Mouse (Mus musculus): ENCODE results near the gene Gm20388. TPM values are rescaled to one million over a fixed set of nuclear protein-coding genes. Genes with fewer than 3 reads are reported as not detected.

The Gm20388 gene
- total and polyA plus RNA-seq, 2 experiments from 2014 or later, result 51.3 TPM; not detected in 1

- peak overlapping the region; percentile 29; the same call in 1 of the 2 replicates for H3K27ac ChIP-seq (ENCODE audit: low read depth, low read length)
- 30% methylated on average over 20 of the region's 20 CpGs for WGBS
- H3K4me3 ChIP-seq (ENCODE audit: low read depth, low read length), result 0 out of 2 replicates have a peak overlapping the region, but pooled peaks have one; percentile 5
- peak; percentile 15; the same call in 1 of the 2 replicates for TF ChIP-seq CTCF (IDR thresholded peaks at IDR 0.05; ENCODE audit: low read depth)
- no peaks in the 10 kb centered on the region for H3K36me3 ChIP-seq (ENCODE audit: insufficient read depth)
- peak; percentile 89 for ATAC-seq
- H3K9ac ChIP-seq, result no peak overlapping the region; the same call in 1 of the 2 replicates
- H3K4me1 ChIP-seq (ENCODE audit: insufficient read depth), result no peaks in the 10 kb centered on the region
- peak overlapping the region; percentile 40 for H3K4me2 ChIP-seq (ENCODE audit: low read depth)
- no peaks in the 10 kb centered on the region for H3K27me3 ChIP-seq (ENCODE audit: insufficient read depth, low read length)
- DNase-seq, result peak; percentile 71
- no peaks in the 10 kb centered on the region for H3K9me3 ChIP-seq (ENCODE audit: low read length)
These were observed 280.3 kb downstream of the Gm20388 start for GRCm38 (mm10) chr8:120190810-120191413.

GRCm38 (mm10) chr8:120191633-120192032, 281.0 kb downstream of the Gm20388 start:
- DNase-seq (no peak), ATAC-seq (no peak)
- TF ChIP-seq CTCF (IDR thresholded peaks at IDR 0.05; ENCODE audit: low read depth), result no peak
- Histone ChIP-seq H3K36me3 (ENCODE audit: insufficient read depth) (no peaks in the 10 kb centered on the region), H3K9ac (no peak overlapping the region), H3K4me2 (ENCODE audit: low read depth) (no peak overlapping the region), H3K4me3 (ENCODE audit: low read depth, low read length) (no peak overlapping the region), H3K9me3 (ENCODE audit: low read length) (no peaks in the 10 kb centered on the region), H3K27me3 (ENCODE audit: insufficient read depth, low read length) (no peaks in the 10 kb centered on the region), H3K4me1 (ENCODE audit: insufficient read depth) (no peaks in the 10 kb centered on the region), H3K27ac (ENCODE audit: low read depth, low read length) (no peak overlapping the region)
- 40% methylated on average over 5 of the region's 5 CpGs for WGBS

- no peak overlapping the region for H3K4me3 ChIP-seq (ENCODE audit: low read depth, low read length)
- no peaks in the 10 kb centered on the region for H3K4me1 ChIP-seq (ENCODE audit: insufficient read depth)
- no peaks in the 10 kb centered on the region for H3K27me3 ChIP-seq (ENCODE audit: insufficient read depth, low read length)
- no peaks in the 10 kb centered on the region for H3K36me3 ChIP-seq (ENCODE audit: insufficient read depth)
- no peaks in the 10 kb centered on the region for H3K9me3 ChIP-seq (ENCODE audit: low read length)
- ATAC-seq, result no peak
- no peak overlapping the region for H3K27ac ChIP-seq (ENCODE audit: low read depth, low read length)
- WGBS, result 97% methylated on average over 5 of the region's 5 CpGs
- no peak for DNase-seq
- no peak overlapping the region for H3K9ac ChIP-seq
- H3K4me2 ChIP-seq (ENCODE audit: low read depth), result no peak overlapping the region
- TF ChIP-seq CTCF (IDR thresholded peaks at IDR 0.05; ENCODE audit: low read depth), result no peak
These were observed 281.5 kb downstream of the Gm20388 start for GRCm38 (mm10) chr8:120192118-120192517.

- no peak overlapping the region for H3K4me3 ChIP-seq (ENCODE audit: low read depth, low read length)
- H3K4me2 ChIP-seq (ENCODE audit: low read depth), result no peak overlapping the region
- DNase-seq, result no peak
- TF ChIP-seq CTCF (IDR thresholded peaks at IDR 0.05; ENCODE audit: low read depth), result no peak
- no peak for ATAC-seq
- no peak overlapping the region for H3K27ac ChIP-seq (ENCODE audit: low read depth, low read length)
- WGBS, result 80% methylated on average over 6 of the region's 6 CpGs
- H3K27me3 ChIP-seq (ENCODE audit: insufficient read depth, low read length), result no peaks in the 10 kb centered on the region
- H3K36me3 ChIP-seq (ENCODE audit: insufficient read depth), result no peaks in the 10 kb centered on the region
- no peaks in the 10 kb centered on the region for H3K9me3 ChIP-seq (ENCODE audit: low read length)
- no peaks in the 10 kb centered on the region for H3K4me1 ChIP-seq (ENCODE audit: insufficient read depth)
- no peak overlapping the region for H3K9ac ChIP-seq
These were observed 290.7 kb downstream of the Gm20388 start for GRCm38 (mm10) chr8:120201351-120201750.

GRCm38 (mm10) chr8:120202546-120202945, 291.9 kb downstream of the Gm20388 start:
- WGBS, result 80% methylated on average over 3 of the region's 3 CpGs
- Histone ChIP-seq H3K27ac (ENCODE audit: low read depth, low read length) (no peak overlapping the region), H3K36me3 (ENCODE audit: insufficient read depth) (no peaks in the 10 kb centered on the region), H3K4me2 (ENCODE audit: low read depth) (no peak overlapping the region), H3K9me3 (ENCODE audit: low read length) (no peaks in the 10 kb centered on the region), H3K4me3 (ENCODE audit: low read depth, low read length) (no peak overlapping the region), H3K9ac (no peak overlapping the region), H3K4me1 (ENCODE audit: insufficient read depth) (no peaks in the 10 kb centered on the region), H3K27me3 (ENCODE audit: insufficient read depth, low read length) (no peaks in the 10 kb centered on the region)
- TF ChIP-seq CTCF (IDR thresholded peaks at IDR 0.05; ENCODE audit: low read depth), result no peak
- no peak for DNase-seq
- no peak for ATAC-seq

GRCm38 (mm10) chr8:120204736-120205360, 294.2 kb downstream of the Gm20388 start:
- DNase-seq (no peak), ATAC-seq (no peak)
- 68% methylated on average over 7 of the region's 7 CpGs for WGBS

GRCm38 (mm10) chr8:120205916-120206315, 295.3 kb downstream of the Gm20388 start:
- Histone ChIP-seq H3K36me3 (ENCODE audit: insufficient read depth) (no peaks in the 10 kb centered on the region), H3K27me3 (ENCODE audit: insufficient read depth, low read length) (no peaks in the 10 kb centered on the region), H3K9me3 (ENCODE audit: low read length) (no peaks in the 10 kb centered on the region), H3K27ac (ENCODE audit: low read depth, low read length) (no peak overlapping the region), H3K4me2 (ENCODE audit: low read depth) (no peak overlapping the region), H3K9ac (no peak overlapping the region), H3K4me3 (ENCODE audit: low read depth, low read length) (no peak overlapping the region), H3K4me1 (ENCODE audit: insufficient read depth) (no peaks in the 10 kb centered on the region)
- ATAC-seq, result no peak
- TF ChIP-seq CTCF (IDR thresholded peaks at IDR 0.05; ENCODE audit: low read depth), result no peak
- no peak for DNase-seq
- 84% methylated on average over 9 of the region's 9 CpGs for WGBS

More at GRCm38 (mm10) chr8:120204736-120205360, 294.2 kb downstream of the Gm20388 start:
- Histone ChIP-seq H3K27me3 (ENCODE audit: insufficient read depth, low read length) (no peaks in the 10 kb centered on the region), H3K4me1 (ENCODE audit: insufficient read depth) (no peaks in the 10 kb centered on the region), H3K4me3 (ENCODE audit: low read depth, low read length) (no peak overlapping the region), H3K4me2 (ENCODE audit: low read depth) (no peak overlapping the region), H3K9me3 (ENCODE audit: low read length) (no peaks in the 10 kb centered on the region), H3K27ac (ENCODE audit: low read depth, low read length) (no peak overlapping the region), H3K36me3 (ENCODE audit: insufficient read depth) (no peaks in the 10 kb centered on the region), H3K9ac (no peak overlapping the region)
- no peak for TF ChIP-seq CTCF (IDR thresholded peaks at IDR 0.05; ENCODE audit: low read depth)

Data from forebrain, postnatal 0 days (tissue).